Mouse (Mus musculus) MEL (cell line): ENCODE results near the gene Chd9.

Source experiments
- CHD1 ChIP-seq: IDR thresholded peaks from 2 replicates; pipeline ENCODE4 v1.6.1; 2012; ENCODE audit warnings: low read depth, mild to moderate bottlenecking, inconsistent platforms, low read length, improper control_type of control experiment
- CTCF ChIP-seq, 3 experiments: IDR thresholded peaks in 2 of 3; conservative IDR thresholded peaks in 1 of 3; 2 replicates each; pipeline ENCODE4 v1.5.1; 2011 to 2012; ENCODE audit warnings: low read length in 3 of 3, low read depth in 2 of 3, mild to moderate bottlenecking in 2 of 3, improper control_type of control experiment in 1 of 3, inconsistent platforms in 1 of 3, mixed read lengths in 1 of 3, moderate library complexity in 1 of 3; ENCODE audit not compliant: control insufficient read depth in 1 of 3, insufficient read depth in 1 of 3, poor library complexity in 1 of 3, severe bottlenecking in 1 of 3
- E2F4 ChIP-seq: IDR thresholded peaks from 2 replicates; pipeline ENCODE4 v1.6.1; 2011; ENCODE audit warnings: low read depth, low read length, improper control_type of control experiment, borderline replicate concordance
- KAT2A ChIP-seq: conservative IDR thresholded peaks from 2 replicates; pipeline ENCODE4 v1.6.1; 2012; ENCODE audit warnings: low read depth, low read length, improper control_type of control experiment, inconsistent platforms
- MEF2A ChIP-seq: IDR thresholded peaks from 2 replicates; pipeline ENCODE4 v1.6.1; 2014; ENCODE audit warnings: low read depth, mild to moderate bottlenecking, inconsistent platforms, low read length, improper control_type of control experiment; ENCODE audit not compliant: poor library complexity, insufficient replicate concordance, severe bottlenecking; ENCODE audit errors: extremely low read depth
- RCOR1 ChIP-seq: IDR thresholded peaks from 2 replicates; pipeline ENCODE4 v1.6.1; 2012; ENCODE audit warnings: low read depth, mild to moderate bottlenecking, inconsistent platforms, low read length, improper control_type of control experiment
- TBP ChIP-seq: IDR thresholded peaks from 2 replicates; pipeline ENCODE4 v1.8.0; 2011; ENCODE audit warnings: low read depth, low read length, improper control_type of control experiment
- TCF12 ChIP-seq: IDR thresholded peaks from 2 replicates; pipeline ENCODE4 v1.6.1; 2014; ENCODE audit warnings: low read depth, mild to moderate bottlenecking, inconsistent platforms, low read length, improper control_type of control experiment, moderate library complexity
- ZKSCAN1 ChIP-seq: IDR thresholded peaks from 2 replicates; pipeline ENCODE4 v1.6.1; 2012; ENCODE audit warnings: low read depth, mild to moderate bottlenecking, inconsistent platforms, low read length, improper control_type of control experiment, moderate library complexity

DNA sequence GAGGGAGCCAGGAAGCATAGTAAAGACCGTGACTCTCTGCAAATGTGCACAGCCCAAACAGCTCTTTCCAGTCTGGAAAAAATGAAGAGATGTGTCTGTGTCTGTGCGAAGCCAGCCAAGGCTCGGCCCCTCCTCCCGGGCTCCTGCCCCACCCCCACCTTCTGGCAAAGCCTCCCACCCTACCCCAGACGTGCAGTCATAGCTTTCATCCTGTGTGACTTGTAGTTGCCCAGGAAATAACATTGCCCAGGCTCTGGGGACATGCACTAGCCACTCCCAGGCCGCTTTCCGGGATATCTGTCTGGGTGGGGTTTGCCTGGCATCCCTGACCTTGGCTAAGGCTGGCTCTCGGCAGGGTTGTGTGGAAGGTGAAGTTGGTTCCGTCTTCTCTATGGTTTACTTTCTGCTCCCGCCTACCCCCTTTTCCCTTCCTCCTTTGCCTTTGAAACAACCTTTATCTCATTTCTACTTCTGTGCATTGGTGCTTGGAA, 26.6 kb downstream of the Chd9 start:
- TF ChIP-seq CTCF (IDR thresholded peaks at IDR 0.05 in 2 of 3, conservative IDR thresholded peaks at IDR 0.05 in 1 of 3; ENCODE audit: control insufficient read depth in 1 of 3, insufficient read depth in 1 of 3, low read depth in 2 of 3, low read length in 3 of 3, poor library complexity in 1 of 3, severe bottlenecking in 1 of 3) (no peak), ZKSCAN1 (no peak), TCF12 (no peak), MEF2A (no peak), E2F4 (no peak), RCOR1 (no peak; the same call in 1 of the 2 replicates), TBP (no peak), CHD1 (no peak), KAT2A (no peak)
